Mouse (Mus musculus) ES-E14 (cell line): ENCODE data around the gene Uvrag. TPM values are rescaled to one million over a fixed set of nuclear protein-coding genes. Genes with fewer than 3 reads are reported as not detected.

Experiments used
- DNase-seq: peaks from one replicate; pipeline ENCODE4 v3.0.0-alpha.2; 2013; ENCODE audit warnings: low read depth, low spot score
- H3K27ac ChIP-seq: 2 replicates; pipeline ENCODE4 v1.5.1; 2012; ENCODE audit warnings: low read depth, mild to moderate bottlenecking, low read length, moderate library complexity, mixed read lengths; ENCODE audit not compliant: poor library complexity, insufficient read depth, severe bottlenecking
- H3K36me3 ChIP-seq: 2 replicates; pipeline ENCODE4 v1.6.1; 2012; ENCODE audit warnings: mild to moderate bottlenecking, low read length, moderate library complexity, mixed read lengths; ENCODE audit not compliant: control insufficient read depth, poor library complexity, insufficient read depth, severe bottlenecking
- H3K4me1 ChIP-seq, 2 experiments: fragments of 150-350 bp in 1 of 2; sonication (generic) in 1 of 2; 2 replicates each; pipeline ENCODE4 v1.6.1; 2012; ENCODE audit warnings: low read length in 2 of 2, mild to moderate bottlenecking in 1 of 2, mixed read lengths in 1 of 2; ENCODE audit not compliant: control insufficient read depth in 2 of 2, insufficient read depth in 2 of 2, poor library complexity in 1 of 2
- H3K4me3 ChIP-seq, 2 experiments: fragments of 150-350 bp in 1 of 2; sonication (generic) in 1 of 2; 2 replicates each; pipeline ENCODE4 v1.5.1; 2012; ENCODE audit warnings: low read length in 2 of 2, low read depth in 1 of 2, mild to moderate bottlenecking in 1 of 2, mixed read lengths in 1 of 2; ENCODE audit not compliant: insufficient read depth in 1 of 2, poor library complexity in 1 of 2, severe bottlenecking in 1 of 2
- H3K9ac ChIP-seq: 2 replicates; pipeline ENCODE4 v1.6.1; 2012; ENCODE audit warnings: low read depth, mild to moderate bottlenecking, low read length, mixed read lengths; ENCODE audit not compliant: poor library complexity, insufficient read depth, severe bottlenecking
- H3K9me3 ChIP-seq: fragments of 150-350 bp; sonication (generic); 2 replicates; pipeline ENCODE4 v1.6.1; 2012; ENCODE audit warnings: low read depth, mild to moderate bottlenecking, low read length; ENCODE audit not compliant: control insufficient read depth, insufficient read depth
- CHD2 ChIP-seq: IDR thresholded peaks from 2 replicates; pipeline ENCODE4 v1.6.1; 2014; ENCODE audit warnings: mild to moderate bottlenecking, low read depth, low read length, inconsistent platforms
- HCFC1 ChIP-seq: IDR thresholded peaks from 2 replicates; pipeline ENCODE4 v1.6.1; 2012; ENCODE audit warnings: low read length, inconsistent platforms, borderline replicate concordance; ENCODE audit not compliant: insufficient read depth
- MAFK ChIP-seq: IDR thresholded peaks from 2 replicates; pipeline ENCODE4 v1.6.1; 2014; ENCODE audit warnings: mild to moderate bottlenecking, low read depth, low read length, inconsistent platforms; ENCODE audit not compliant: insufficient read depth
- ZC3H11A ChIP-seq: IDR thresholded peaks from 2 replicates; pipeline ENCODE4 v1.6.1; 2012; ENCODE audit warnings: low read depth, mild to moderate bottlenecking, inconsistent platforms, low read length, borderline replicate concordance
- ZNF384 ChIP-seq: IDR thresholded peaks from 2 replicates; pipeline ENCODE4 v1.6.1; 2012; ENCODE audit warnings: low read depth, low read length, inconsistent platforms
- in situ Hi-C, 2 experiments: fragments of 600-800 bp; cut with MboI; formaldehyde crosslinking; loops; one replicate each; pipeline ENCODE4 v1.15.1; 2025; ENCODE audit warnings: low sequenced_read_pairs in 2 of 2, inconsistent platforms in 1 of 2; ENCODE audit not compliant: unreplicated experiment in 2 of 2
- total RNA-seq: library from RNA; depleted of rRNA; stranded (reverse); fragments of 300-350 nt; gene quantifications from 2 replicates; pipeline ENCODE4 v1.2.3, GENCODE M21; 2012

The Uvrag gene
- total RNA-seq, 1 experiment, result 14.6 TPM

- no peaks in the 10 kb centered on the region for H3K36me3 ChIP-seq
- H3K9ac ChIP-seq, result no peak overlapping the region
- H3K4me1 ChIP-seq, result no peaks in the 10 kb centered on the region
- H3K27ac ChIP-seq, result no peak overlapping the region
- no peak for DNase-seq
- no peak overlapping the region for H3K4me3 ChIP-seq
- H3K9me3 ChIP-seq, result no peaks in the 10 kb centered on the region
- in situ Hi-C loops, result no loop called here
- TF ChIP-seq ZNF384, result no peak
- no peak for TF ChIP-seq ZC3H11A
- TF ChIP-seq CHD2, result no peak
- TF ChIP-seq HCFC1, result no peak
Measured at GRCm38 (mm10) chr7:98895501-98896095, 245.3 kb downstream of the Uvrag start.

DNA sequence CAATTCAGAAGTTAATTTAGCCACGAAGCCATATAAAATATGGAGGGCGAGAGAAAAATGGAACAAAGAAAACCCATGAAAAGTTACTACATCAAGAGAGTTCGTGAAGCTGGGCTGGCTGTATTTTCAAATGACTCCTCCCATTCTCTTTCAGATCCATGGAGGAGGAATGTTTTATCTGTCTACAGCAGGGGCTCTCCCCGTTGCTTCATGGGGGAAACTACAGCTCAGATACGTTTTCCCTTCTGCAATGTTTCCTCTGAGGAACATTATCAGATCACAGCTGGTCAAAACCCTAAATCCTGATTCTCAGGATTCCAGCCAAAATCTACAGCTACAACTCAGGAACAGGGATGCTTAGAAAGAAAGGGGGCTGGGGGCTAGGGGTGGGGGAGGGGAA is 246.2 kb downstream of the Uvrag start:
- Histone ChIP-seq H3K9ac (no peak overlapping the region), H3K4me3 (no peak overlapping the region), H3K36me3 (no peaks in the 10 kb centered on the region), H3K27ac (no peak overlapping the region), H3K9me3 (no peaks in the 10 kb centered on the region), H3K4me1 (no peaks in the 10 kb centered on the region)
- TF ChIP-seq ZC3H11A (no peak), MAFK (no peak), HCFC1 (no peak), ZNF384 (no peak)
- in situ Hi-C loops, result no loop called here
- DNase-seq, result no peak

DNA sequence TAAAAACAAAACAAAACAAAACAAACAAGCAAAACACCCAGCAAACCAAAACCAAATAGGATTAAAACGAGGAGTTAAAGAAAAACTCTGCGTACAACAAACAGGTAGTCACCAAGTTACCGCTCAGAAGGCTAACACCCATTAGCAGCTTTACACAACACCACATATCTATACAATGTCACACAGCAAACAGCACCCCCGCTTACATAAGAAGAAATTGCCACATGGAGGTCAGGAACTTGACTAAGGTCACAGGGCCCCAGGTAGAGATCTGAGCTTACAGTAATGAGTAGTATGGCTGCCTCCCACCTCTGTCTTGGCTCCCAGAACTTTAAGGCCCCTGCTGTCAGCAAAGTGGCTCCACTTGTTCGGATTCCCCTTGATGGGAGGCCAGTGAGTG is 246.6 kb downstream of the Uvrag start:
- no peaks in the 10 kb centered on the region for H3K9me3 ChIP-seq
- DNase-seq, result no peak
- H3K9ac ChIP-seq, result no peak overlapping the region
- no peak overlapping the region for H3K4me3 ChIP-seq
- no peak overlapping the region for H3K27ac ChIP-seq
- H3K36me3 ChIP-seq, result no peaks in the 10 kb centered on the region
- H3K4me1 ChIP-seq, result no peaks in the 10 kb centered on the region
- in situ Hi-C loops, result no loop called here
- TF ChIP-seq ZC3H11A (no peak), MAFK (no peak), HCFC1 (no peak), ZNF384 (no peak), CHD2 (no peak)

DNA sequence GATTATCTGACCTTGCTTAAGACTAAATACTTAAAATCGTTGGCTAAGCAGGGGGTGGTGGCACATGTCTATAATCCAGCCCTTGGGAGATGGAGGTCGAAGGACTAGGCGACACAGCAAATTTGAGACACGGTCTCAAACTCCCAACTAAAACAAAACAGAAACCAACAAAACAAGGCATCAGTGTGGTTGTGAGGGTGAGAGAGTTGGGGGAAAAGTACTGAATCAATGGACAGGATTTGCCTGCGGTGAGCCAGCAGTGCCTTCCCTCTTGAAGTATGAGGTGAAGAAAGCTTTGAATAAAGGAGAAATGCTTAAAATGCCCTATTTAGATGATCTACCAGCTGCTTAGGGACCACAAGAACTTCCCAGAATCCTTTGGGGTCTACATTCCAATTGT is 247.8 kb downstream of the Uvrag start:
- no peak overlapping the region for H3K4me3 ChIP-seq
- H3K9me3 ChIP-seq, result no peaks in the 10 kb centered on the region
- no peak for DNase-seq
- TF ChIP-seq HCFC1 (no peak), MAFK (no peak), CHD2 (no peak), ZNF384 (no peak), ZC3H11A (no peak)
- no peak overlapping the region for H3K27ac ChIP-seq
- no peak overlapping the region for H3K9ac ChIP-seq
- no peaks in the 10 kb centered on the region for H3K36me3 ChIP-seq
- H3K4me1 ChIP-seq, result no peaks in the 10 kb centered on the region
- in situ Hi-C loops, result no loop called here

DNA sequence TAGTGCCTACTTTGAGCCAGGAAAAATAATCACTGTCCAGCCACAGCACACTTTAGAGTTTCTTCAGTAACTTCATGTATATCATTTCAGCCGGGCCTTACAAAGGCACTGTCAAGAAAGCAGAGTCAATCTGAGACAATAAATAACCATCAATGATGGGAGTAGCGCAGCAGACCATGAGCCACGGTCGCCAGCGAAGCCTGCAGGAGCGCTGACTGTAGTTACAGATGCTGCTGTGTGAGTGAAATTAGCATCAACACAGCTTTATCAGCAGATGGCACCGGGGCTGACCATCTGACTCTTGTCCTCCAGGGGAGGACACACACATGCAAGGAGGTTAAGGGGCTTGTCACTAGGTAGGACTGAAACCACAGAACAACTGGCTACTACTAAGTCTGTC is 251.7 kb downstream of the Uvrag start:
- DNase-seq, result no peak
- in situ Hi-C loops, result no loop called here
- Histone ChIP-seq H3K4me3 (no peak overlapping the region), H3K36me3 (no peaks in the 10 kb centered on the region; the same call in 1 of the 2 replicates), H3K27ac (no peak overlapping the region), H3K9ac (no peak overlapping the region), H3K9me3 (no peaks in the 10 kb centered on the region), H3K4me1 (no peaks in the 10 kb centered on the region)
- TF ChIP-seq MAFK, result no peak
